Mouse (Mus musculus) bone marrow macrophage, adult 2 months (primary cell): ENCODE results near the gene Skil.

Experiments
- CTCF ChIP-seq: IDR thresholded peaks from 2 replicates; pipeline ENCODE4 v1.5.1; 2012; ENCODE audit warnings: low read depth, mild to moderate bottlenecking, low read length, moderate library complexity
- POLR2A ChIP-seq: IDR thresholded peaks from 2 replicates; pipeline ENCODE4 v1.6.1; 2012; ENCODE audit warnings: mild to moderate bottlenecking, low read depth, low read length, borderline replicate concordance

GRCm38 (mm10) chr3:31056651-31057627, 37.9 kb upstream of the Skil start:
- TF ChIP-seq CTCF (peak; percentile 59), POLR2A (no peak)
